Mouse (Mus musculus): Measurements from ENCODE around the gene Ypel1.

The Ypel1 gene

DNA sequence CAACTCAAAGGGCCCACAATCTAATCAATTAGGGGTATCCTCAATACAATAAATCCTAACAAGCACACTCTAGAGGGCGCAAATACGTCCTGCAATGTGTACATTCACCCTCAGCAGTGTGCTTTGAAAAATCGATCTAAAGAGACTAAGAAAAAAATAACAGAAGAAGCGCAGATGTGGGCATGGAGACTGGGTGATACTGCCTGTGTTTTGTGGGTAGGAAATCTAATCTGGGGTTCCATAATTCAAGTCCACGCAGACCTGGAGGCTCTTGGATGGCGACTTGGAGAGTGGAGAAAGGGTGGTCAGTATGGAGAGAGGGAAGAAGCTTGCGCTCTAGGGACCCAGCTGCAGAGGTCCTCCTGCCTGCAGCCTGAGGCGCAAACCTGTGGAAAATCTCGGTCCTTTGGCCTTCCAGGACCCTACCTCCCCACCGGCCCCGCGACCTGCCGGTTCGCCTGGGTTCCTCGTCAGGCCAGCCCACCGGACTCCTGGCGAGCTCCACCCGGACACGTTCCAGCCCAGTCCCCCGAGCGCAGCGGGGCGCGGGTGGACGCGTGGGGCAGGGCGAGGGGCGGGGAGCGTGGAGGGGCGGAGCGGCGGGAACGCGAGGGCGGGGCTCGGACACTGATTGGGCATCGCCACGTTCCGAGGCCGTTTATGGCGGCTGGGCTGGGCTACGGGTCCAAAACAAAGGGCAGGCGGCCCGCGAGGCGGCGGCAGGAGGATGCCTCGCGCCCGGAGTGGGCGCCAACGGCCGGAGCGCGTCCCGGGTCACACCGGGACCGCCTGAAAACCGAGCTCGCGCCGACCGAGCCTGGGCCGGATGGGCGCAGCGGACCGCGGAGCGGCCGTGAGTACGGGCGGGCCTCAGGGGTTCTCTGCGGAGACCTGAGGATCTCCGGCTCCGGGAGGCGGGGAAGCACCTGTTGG lies at the start of gene Ypel1:
Gene Ypel1, plus strand, starts transcription at position 186 of the 933 bp plus-strand sequence.
- DNase-seq = peak; percentile 90

- no peak for DNase-seq
These were observed 44.9 kb upstream of the Ypel1 start for GRCm38 (mm10) chr16:17024469-17025148.

- DNase-seq = no peak
These were observed 39.4 kb upstream of the Ypel1 start for GRCm38 (mm10) chr16:17029971-17030695.

GRCm38 (mm10) chr16:17033754-17034153 lies 35.7 kb upstream of the Ypel1 start:
- DNase-seq = no peak

- no peak for DNase-seq
These were observed 28.8 kb upstream of the Ypel1 start for GRCm38 (mm10) chr16:17040716-17041115.

GRCm38 (mm10) chr16:17041417-17041816 lies 28.1 kb upstream of the Ypel1 start:
- DNase-seq = no peak

- DNase-seq = no peak
These were observed 25.2 kb upstream of the Ypel1 start for GRCm38 (mm10) chr16:17044320-17044719.

DNA sequence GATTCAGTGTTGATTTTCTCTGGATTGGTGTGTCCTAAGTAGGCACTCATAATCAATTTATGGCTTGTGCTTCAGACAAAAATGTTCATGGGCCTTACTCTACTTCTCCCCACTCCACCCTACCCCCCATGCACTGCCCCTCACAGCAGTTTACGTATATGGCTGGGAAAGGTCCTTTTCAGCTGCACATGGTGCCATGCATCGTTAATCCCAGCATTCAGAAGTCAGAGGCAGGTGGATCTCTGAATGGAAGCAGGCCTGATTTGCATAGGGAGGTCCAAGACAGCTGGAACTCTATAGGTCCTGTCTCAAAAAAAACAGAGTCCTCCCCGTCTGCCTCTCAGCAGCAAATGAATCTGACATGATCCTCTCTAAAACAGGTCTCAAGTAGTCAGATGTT lies 24.2 kb upstream of the Ypel1 start:
- DNase-seq = no peak

GRCm38 (mm10) chr16:17049886-17050285 lies 19.6 kb upstream of the Ypel1 start:
- no peak for DNase-seq

- DNase-seq = no peak
These were observed 17.4 kb upstream of the Ypel1 start for GRCm38 (mm10) chr16:17052087-17052486.

GRCm38 (mm10) chr16:17053903-17054302 lies 15.6 kb upstream of the Ypel1 start:
- no peak for DNase-seq

DNA sequence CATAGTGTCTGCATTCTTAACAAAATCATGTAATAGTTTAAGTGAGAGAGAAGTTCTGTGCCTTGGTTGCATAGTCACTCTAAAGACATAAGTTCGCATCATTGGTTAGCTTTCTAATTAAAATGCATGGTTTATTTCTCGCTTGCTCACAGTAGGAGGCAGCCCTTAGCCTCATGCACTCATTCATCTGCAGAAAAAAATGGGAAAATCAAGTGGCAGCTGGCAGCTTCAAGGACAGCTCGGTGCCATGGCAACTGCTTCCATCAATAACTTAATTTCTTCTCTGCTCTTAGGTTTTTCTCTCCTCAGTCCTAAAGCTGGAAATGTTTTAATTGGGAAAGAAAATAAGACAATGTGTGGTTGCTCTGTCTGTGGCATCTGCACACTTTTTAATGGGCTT lies 13.9 kb upstream of the Ypel1 start:
- no peak for DNase-seq

- DNase-seq = no peak
These were observed 7.2 kb upstream of the Ypel1 start for GRCm38 (mm10) chr16:17062338-17062737.

DNA sequence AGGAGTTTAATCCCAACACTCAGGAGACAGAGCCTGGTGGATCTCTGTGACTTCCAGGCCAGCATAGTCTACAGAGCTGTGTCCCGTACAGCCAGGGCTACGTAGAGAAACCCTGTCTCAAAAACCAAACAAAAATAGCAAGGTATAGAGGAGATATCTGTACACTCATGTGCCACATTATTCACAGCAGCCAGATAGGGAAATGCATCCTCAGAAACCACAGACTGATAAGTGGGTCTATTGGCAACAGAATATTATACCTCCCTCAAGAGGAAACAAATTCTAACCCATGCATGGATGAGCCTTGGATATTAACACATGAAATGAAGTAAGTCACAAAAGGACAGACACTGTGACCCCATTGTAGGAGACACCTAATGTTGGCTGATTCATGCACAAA lies 1.9 kb upstream of the Ypel1 start:
- DNase-seq = no peak

DNA sequence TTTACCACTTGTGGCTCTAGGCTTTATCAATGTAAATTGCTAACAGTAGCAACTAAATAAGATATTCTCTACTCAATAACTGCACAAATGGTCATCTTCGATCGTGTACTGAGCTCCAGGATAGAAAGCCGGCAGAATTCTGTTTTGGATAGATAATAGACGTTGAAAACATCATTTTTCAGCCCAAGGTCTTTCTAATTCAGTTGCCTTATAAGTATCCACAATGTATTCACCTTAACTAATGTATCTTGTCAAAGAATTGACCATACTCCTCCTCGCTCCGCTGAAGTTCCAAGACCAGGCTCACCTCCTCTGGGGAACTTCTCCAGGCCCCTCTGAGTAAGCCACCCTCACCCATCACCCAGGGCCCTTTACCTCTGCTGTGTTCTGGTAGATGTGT lies 1.2 kb downstream of the Ypel1 start:
- DNase-seq = no peak

DNA sequence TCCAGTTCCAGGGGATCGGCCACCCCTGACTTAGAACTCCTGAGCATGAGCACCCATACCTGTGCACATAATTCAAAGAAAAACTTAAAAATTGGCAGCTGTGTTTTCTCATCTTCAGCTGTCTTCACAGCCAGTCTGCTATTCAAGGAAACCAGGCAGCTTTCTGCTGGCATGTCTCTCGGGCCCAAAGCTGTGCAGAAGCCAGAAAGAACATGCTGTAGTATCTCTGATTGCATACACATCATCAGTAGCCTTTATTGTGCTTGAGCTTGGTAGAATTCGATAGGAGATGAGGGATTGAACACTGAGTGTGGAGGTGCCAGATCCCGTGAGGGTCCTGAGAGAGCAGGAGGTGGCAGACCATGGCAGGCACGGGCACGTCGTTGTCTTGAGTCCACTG lies 3.5 kb downstream of the Ypel1 start:
- no peak for DNase-seq

- DNase-seq = no peak
These were observed 6.8 kb downstream of the Ypel1 start for GRCm38 (mm10) chr16:17076301-17076700.

DNA sequence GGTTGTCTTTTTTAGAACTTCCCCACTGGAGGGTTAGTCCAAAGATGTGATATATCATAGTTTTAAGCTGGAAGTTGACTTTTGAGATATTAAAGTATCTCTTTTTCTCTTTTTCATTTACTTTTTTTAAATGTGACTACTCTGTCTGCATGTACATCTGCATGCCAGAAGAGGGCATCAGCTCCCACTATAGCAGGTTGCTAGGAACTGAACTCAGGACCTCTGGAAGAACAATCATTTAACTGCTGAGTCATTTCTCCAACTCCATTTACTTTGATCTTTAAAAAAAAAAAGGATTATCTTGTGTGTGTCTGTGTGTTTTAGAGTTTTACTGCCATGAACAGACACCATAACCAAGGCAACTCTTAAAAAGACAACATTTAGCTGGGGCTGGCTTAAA lies 7.4 kb downstream of the Ypel1 start:
- no peak for DNase-seq

- no peak for DNase-seq
These were observed 8.6 kb downstream of the Ypel1 start for GRCm38 (mm10) chr16:17078101-17078500.

DNA sequence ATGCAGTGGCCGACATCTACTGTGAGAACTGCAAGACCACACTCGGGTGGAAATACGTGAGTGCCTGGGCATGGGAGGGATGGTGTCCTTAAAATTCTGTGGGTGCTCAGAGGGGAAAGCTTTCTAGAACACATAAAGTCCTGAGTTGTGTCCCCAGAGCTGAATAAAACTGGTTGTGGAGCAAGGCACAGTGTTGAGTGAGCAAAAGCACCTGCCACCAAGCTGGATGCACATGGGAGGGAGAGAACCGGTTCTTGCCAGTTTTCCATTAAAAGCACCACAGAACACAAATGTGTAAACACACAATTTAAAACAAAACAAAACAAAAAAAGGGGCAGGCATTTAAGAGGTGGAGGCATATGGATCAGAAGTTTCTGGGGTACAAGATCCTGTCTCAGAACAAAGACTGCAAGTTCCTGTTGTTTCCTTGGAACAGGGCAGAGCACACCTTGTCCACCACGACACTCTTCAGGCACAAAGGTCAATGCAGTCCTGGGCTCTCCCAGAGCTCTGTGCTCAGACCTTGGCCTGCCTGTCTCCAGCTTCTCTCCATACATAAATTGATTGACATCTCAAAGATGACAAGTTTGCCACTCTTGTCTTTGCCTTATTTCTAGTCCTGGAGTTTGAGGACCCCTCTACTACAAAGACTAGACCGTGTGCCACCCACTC lies 12.8 kb downstream of the Ypel1 start:
- no peak for DNase-seq

DNA sequence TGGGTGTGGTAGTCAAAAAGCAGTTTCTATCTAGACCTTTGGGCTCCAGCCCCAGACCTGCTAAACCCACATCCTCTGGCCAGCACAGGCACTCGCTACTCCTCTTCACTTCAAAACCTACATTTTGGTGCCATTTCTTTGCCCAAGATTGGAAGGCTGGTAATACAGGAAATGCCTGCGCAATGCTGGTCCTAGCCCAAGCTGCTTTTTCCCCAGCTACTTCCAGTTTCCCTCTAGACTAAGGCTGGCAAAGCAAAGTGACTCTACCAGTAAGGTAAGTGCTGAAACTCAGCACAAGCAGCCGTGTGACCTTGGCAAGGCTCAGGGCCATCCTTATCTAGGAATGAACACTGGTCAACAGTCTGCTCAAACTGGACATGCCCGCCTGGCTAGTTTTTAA lies 16.1 kb downstream of the Ypel1 start:
- no peak for DNase-seq

- DNase-seq = no peak
These were observed 16.7 kb downstream of the Ypel1 start for GRCm38 (mm10) chr16:17086241-17086640.

DNA sequence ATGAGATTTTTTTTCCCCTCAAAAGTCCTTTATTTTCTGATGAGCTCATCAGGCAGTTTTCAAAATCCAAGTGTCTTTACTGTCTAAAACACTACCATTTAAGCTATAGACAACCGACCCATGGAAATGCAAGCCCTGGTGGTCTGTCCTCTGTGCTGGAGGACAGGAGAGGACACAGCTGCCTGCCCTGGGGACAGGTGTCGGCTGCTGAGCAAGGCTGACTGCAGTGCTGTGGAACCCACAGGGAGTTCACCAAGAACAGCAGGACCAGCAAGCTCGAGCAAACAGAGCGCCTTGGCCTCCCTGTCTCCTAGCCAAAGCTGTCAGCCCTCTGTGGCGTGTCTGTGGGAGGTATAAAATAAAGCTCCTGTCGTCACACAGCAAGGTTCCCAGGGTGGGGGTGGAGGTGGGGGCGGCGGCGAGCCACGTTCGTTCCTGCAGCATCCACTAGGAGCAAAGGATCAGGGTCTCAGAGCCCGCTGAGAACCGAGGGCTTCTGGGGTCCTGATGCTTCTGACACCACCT lies 17.2 kb downstream of the Ypel1 start:
- no peak for DNase-seq
